Mouse (Mus musculus) lung, postnatal 25 days (tissue): ENCODE data around the gene Elmsan1.

Experiments
- DNase-seq: peaks from one replicate; pipeline ENCODE4 v3.0.0; 2022; ENCODE audit warnings: low spot score

Gene Elmsan1

GRCm38 (mm10) chr12:84099605-84100004 is 119.1 kb downstream of the Elmsan1 start:
- DNase-seq: no peak
